Mouse (Mus musculus) intestine, embryonic 16.5 days (tissue): ENCODE measurements at regions not wholly inside any gene's neighbourhood (a gene's known extent, or its start where the extent isn't known, plus 50 kb on each side); places are given as distances from the start of the nearest gene placed in this dataset.

Source experiments
- ATAC-seq: fragments of 200-750 bp; cut with Nextera tagmentation; 2 replicates; pipeline ENCODE4 v1.8.0; 2017; ENCODE audit warnings: moderate TSS enrichment, moderate library complexity
- H3K27ac ChIP-seq: fragments of 300-500 bp; sonication (generic); 2 replicates; pipeline ENCODE4 v1.5.1; 2014; ENCODE audit warnings: mild to moderate bottlenecking, low read length
- H3K27me3 ChIP-seq: fragments of 300-500 bp; sonication (generic); replicated peaks from 2 replicates; pipeline ENCODE4 v1.6.1; 2014; ENCODE audit warnings: low read length, control low read depth, mixed read lengths; ENCODE audit not compliant: control insufficient read depth, insufficient read depth
- H3K36me3 ChIP-seq: fragments of 300-500 bp; sonication (generic); 2 replicates; pipeline ENCODE4 v1.6.1; 2014; ENCODE audit warnings: low read length, control low read depth; ENCODE audit not compliant: control insufficient read depth, insufficient read depth
- H3K4me1 ChIP-seq: fragments of 300-500 bp; sonication (generic); 2 replicates; pipeline ENCODE4 v1.6.1; 2014; ENCODE audit warnings: low read length, control low read depth, mixed read lengths; ENCODE audit not compliant: control insufficient read depth, insufficient read depth
- H3K4me2 ChIP-seq: fragments of 300-500 bp; sonication (generic); 2 replicates; pipeline ENCODE4 v1.6.1; 2014; ENCODE audit warnings: low read depth, low read length, control low read depth
- H3K4me3 ChIP-seq: fragments of 300-500 bp; sonication (generic); 2 replicates; pipeline ENCODE4 v1.5.1; 2014; ENCODE audit warnings: mild to moderate bottlenecking, low read length
- H3K9ac ChIP-seq: fragments of 300-500 bp; sonication (generic); 2 replicates; pipeline ENCODE4 v1.6.1; 2014; ENCODE audit warnings: low read depth, low read length
- H3K9me3 ChIP-seq: fragments of 300-500 bp; sonication (generic); 2 replicates; pipeline ENCODE4 v1.6.1; 2016; ENCODE audit warnings: low read length, control low read depth; ENCODE audit not compliant: control insufficient read depth
- WGBS: fragments of 180-500 bp; shearing (Covaris S2); extraction: QIAGEN DNeasy Blood & Tissue Kit; methylation state at CpG from one replicate; pipeline ENCODE4 v1.1.7; 2014; 5-methylcytosine and 5-hydroxymethylcytosine counted together

DNA sequence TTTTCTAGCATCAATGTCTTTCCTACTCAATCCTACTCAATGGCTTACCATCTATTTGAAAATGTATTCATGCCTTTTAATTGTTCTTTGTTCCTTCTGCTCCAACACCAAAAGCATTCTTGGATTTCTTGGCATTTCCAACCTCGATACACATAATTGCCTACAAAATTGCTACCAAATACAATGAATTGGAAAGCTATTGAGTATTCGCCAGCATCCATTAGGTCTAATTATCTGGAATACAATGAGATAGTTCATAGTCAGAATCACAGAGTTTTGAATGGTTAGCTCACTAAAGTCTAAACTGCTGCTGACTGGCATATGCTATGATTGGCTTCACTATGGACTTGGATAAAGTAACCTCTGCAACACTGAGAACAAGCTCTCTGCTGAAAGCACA lies 696.8 kb downstream of the Efnb2 start:
- Histone ChIP-seq H3K4me2 (no peak overlapping the region), H3K9me3 (no peaks in the 10 kb centered on the region), H3K27ac (no peak overlapping the region), H3K4me1 (no peaks in the 10 kb centered on the region), H3K4me3 (no peak overlapping the region), H3K36me3 (no peaks in the 10 kb centered on the region), H3K9ac (no peak overlapping the region), H3K27me3 (no peaks in the 10 kb centered on the region)
- 86% methylated on average over 2 of the region's 2 CpGs for WGBS
- ATAC-seq: no peak

DNA sequence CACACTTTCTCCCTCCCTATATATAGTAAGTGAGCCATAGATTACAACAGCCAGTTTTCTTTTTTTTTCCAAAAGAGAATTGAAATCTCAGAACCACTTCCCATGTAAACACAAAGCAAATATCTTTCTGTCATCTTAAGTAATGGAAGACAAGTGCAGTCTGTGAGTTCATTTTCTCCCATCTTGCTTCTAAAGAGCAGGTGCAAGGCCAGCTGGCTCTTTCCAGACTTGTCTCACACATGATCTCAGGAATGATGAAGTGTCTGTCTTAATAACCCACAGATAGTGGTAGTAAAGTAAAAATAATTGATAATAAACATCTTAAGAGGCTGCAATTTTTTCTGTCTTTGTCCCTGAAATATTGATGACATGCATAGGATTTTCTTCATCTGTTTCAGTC lies 704.3 kb downstream of the Efnb2 start:
- Histone ChIP-seq H3K4me3 (no peak overlapping the region), H3K9me3 (no peaks in the 10 kb centered on the region), H3K27me3 (no peaks in the 10 kb centered on the region), H3K27ac (no peak overlapping the region), H3K4me1 (no peaks in the 10 kb centered on the region), H3K4me2 (no peak overlapping the region), H3K36me3 (no peaks in the 10 kb centered on the region), H3K9ac (no peak overlapping the region)
- ATAC-seq: no peak

DNA sequence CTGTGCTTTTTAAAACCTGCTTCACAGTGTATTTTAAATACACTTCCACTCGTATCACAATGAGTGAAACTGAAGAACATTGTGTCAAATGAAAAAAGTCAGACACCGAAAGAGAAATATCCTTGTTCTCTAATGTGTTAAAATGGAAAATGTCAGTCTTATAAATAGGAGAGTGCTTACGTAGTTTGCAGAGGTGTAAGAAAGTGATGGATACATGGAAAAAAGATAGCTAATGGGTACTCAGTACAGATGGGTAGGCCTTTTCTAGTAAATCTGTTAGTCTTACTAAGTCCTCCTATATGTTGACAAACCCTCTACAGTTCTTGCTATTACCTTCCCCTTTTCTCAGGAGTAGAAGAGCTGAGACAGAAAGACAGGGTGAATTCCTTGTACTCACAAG lies 706.2 kb downstream of the Efnb2 start:
- Histone ChIP-seq H3K4me3 (no peak overlapping the region), H3K36me3 (no peaks in the 10 kb centered on the region), H3K4me1 (no peaks in the 10 kb centered on the region), H3K27ac (no peak overlapping the region), H3K27me3 (no peaks in the 10 kb centered on the region), H3K9ac (no peak overlapping the region), H3K4me2 (no peak overlapping the region), H3K9me3 (no peaks in the 10 kb centered on the region)
- no peak for ATAC-seq
- WGBS: 90% methylated on average over 3 of the region's 3 CpGs

DNA sequence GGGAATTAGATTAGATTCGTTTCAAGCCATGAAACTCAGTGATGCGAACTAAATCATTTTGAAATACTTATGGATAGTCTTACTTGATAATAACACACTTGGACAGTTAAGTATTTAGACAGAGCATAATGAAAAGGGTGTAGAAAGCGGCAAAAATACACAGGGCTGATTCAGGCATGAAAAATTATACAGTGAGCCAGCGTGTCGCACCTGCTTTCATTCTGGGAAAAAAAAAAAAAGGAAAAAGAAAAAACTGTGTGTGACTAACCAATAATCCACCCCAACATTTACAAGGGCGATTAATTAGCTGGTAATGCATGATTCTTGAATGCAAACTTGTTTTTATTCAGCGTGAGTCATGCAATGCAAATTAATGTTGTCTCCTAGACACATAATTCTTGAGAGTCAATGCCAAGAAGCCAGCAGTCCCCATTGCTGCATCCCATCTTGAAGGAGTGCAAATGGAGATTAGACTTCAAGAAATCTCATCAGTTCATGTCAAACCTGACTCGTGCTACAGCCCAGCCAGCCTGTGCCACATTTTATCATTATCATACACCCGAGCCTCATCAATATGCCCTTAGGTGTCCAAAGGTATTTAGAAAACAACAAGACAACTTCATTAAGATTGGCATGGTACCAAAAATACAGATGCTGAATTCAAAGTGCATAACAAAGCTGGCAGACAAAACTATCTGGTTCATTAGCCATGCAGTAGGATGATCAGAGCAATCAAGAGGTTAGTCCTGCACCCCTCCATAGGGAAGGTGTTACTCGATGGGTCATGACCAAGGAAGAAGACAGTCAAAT lies 714.9 kb downstream of the Efnb2 start:
- ATAC-seq: no peak
- Histone ChIP-seq H3K27ac (no peak overlapping the region), H3K9ac (no peak overlapping the region)

DNA sequence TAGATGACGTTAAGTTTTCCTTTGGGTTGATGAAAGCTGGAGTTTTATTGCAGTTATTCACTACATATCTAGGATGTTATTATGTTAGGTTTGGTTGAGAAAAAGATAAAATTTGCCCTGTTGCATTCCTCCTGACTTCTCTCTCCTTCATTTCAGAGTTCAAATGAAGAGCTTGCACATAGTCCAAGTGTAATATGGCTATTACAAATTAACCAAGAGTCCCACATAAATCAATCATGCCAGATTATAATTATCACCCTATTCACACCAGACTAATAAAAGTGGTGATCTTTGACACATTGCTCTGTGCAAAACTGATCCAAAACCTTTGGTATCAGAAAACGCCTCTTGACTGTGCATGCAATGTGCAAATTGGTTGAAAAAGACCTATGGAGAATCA lies 724.4 kb downstream of the Efnb2 start:
- Histone ChIP-seq H3K4me3 (no peak overlapping the region), H3K4me1 (no peaks in the 10 kb centered on the region), H3K4me2 (no peak overlapping the region), H3K27ac (no peak overlapping the region), H3K9me3 (no peaks in the 10 kb centered on the region), H3K36me3 (no peaks in the 10 kb centered on the region), H3K9ac (no peak overlapping the region), H3K27me3 (no peaks in the 10 kb centered on the region)
- WGBS: 64% methylated on average over 2 of the region's 2 CpGs
- peak; percentile 96 for ATAC-seq

More for the DNA sequence above, 714.9 kb downstream of the Efnb2 start:
- no peaks in the 10 kb centered on the region for H3K36me3 ChIP-seq
- no peaks in the 10 kb centered on the region for H3K9me3 ChIP-seq
- H3K4me1 ChIP-seq: no peaks in the 10 kb centered on the region
- WGBS: 82% methylated on average over 10 of the region's 10 CpGs
- H3K4me3 ChIP-seq: no peak overlapping the region
- no peak overlapping the region for H3K4me2 ChIP-seq
- no peaks in the 10 kb centered on the region for H3K27me3 ChIP-seq

DNA sequence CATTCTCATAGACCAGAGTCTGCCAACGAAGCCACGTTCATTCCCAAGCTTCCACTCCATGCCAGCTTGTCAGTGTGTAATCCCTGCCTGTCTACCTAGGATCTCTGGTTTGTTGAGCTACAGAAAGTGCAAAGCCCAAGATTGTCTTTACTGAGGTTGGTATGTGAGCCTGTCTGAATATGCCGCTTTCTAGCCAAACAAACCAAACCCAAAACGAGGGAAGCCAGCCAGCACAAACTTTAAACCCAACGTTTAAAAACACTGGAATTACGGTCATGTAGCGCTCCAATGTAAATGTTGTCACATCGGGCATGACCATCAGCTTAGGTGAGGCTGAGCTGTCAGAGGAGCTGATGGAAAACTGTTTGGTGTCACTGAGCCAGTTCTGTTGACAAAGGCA lies 741.6 kb downstream of the Efnb2 start:
- no peaks in the 10 kb centered on the region for H3K4me1 ChIP-seq
- WGBS: 52% methylated on average over 8 of the region's 8 CpGs
- H3K4me2 ChIP-seq: no peak overlapping the region
- no peak overlapping the region for H3K4me3 ChIP-seq
- H3K9me3 ChIP-seq: no peaks in the 10 kb centered on the region
- H3K27me3 ChIP-seq: no peaks in the 10 kb centered on the region
- H3K36me3 ChIP-seq: no peaks in the 10 kb centered on the region
- H3K9ac ChIP-seq: no peak overlapping the region
- no peak for ATAC-seq
- no peak overlapping the region for H3K27ac ChIP-seq

DNA sequence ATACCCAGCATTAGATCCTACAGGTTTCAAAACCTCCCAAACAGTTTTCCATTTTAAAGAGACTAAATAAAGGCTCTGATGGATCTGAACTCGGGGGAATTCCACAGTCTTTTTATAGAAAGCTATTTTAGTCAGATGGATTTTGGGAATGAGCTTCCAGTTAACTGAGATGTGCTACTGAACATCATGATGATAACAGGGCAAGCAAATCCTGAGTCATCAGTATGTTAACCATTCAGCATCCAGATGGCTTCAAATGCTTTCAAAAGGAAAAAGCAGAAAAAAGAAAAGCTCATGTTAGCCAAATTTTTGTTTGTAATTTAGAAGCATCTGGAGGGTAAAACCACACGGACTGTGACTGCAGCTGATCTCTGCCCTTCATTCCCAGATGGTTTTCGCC lies 766.7 kb downstream of the Efnb2 start:
- Histone ChIP-seq H3K4me2 (no peak overlapping the region), H3K4me1 (no peaks in the 10 kb centered on the region), H3K9ac (no peak overlapping the region), H3K4me3 (no peak overlapping the region), H3K27ac (no peak overlapping the region), H3K27me3 (no peaks in the 10 kb centered on the region), H3K36me3 (no peaks in the 10 kb centered on the region), H3K9me3 (no peaks in the 10 kb centered on the region)
- WGBS: 77% methylated on average over 3 of the region's 3 CpGs
- no peak for ATAC-seq

DNA sequence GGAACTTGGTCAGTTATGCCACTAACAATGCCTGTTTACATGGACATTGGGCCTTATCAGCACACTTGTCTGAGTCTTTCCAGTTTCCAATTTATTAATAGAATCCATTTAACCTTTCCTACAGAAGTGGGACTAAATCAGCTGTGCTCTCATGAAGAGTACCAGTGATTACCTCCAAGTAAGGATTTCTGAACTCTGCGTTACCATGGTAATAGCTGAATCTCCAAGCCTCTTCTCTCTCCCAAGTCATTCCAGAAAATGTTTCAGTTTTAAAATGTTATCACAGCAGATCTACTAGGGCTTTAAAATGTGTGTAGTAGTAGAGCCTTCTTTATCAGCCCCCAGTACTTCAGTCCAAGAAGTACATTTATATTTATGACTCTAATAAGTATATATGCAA lies 807.9 kb downstream of the Efnb2 start:
- 85% methylated on average over 1 of the region's 1 CpGs for WGBS

DNA sequence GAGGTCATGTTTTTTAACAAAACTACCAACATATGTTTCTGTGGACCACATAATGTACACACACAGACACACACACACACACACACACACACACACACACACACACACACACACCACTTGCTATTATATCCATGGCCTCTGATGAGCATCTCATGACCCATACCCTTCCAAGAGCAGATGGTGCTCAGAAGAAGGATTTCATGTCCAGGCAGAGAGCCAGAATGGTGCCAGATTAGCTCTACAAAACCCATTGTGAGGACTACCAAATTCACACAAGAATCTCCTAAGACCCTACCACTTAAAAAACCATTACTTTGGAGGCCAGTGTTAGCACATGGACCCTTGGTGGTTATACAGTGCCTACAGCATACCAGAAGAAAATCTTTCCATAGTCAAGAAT lies 810.5 kb downstream of the Efnb2 start:
- Histone ChIP-seq H3K36me3 (no peaks in the 10 kb centered on the region), H3K27ac (no peak overlapping the region), H3K4me2 (no peak overlapping the region), H3K4me1 (no peaks in the 10 kb centered on the region), H3K4me3 (no peak overlapping the region), H3K9ac (no peak overlapping the region), H3K9me3 (no peaks in the 10 kb centered on the region), H3K27me3 (no peaks in the 10 kb centered on the region)
- ATAC-seq: no peak

More for the DNA sequence above, 807.9 kb downstream of the Efnb2 start:
- Histone ChIP-seq H3K9me3 (no peaks in the 10 kb centered on the region), H3K36me3 (no peaks in the 10 kb centered on the region), H3K4me3 (no peak overlapping the region), H3K4me1 (no peaks in the 10 kb centered on the region), H3K27ac (no peak overlapping the region), H3K9ac (no peak overlapping the region), H3K27me3 (no peaks in the 10 kb centered on the region), H3K4me2 (no peak overlapping the region)
- no peak for ATAC-seq

DNA sequence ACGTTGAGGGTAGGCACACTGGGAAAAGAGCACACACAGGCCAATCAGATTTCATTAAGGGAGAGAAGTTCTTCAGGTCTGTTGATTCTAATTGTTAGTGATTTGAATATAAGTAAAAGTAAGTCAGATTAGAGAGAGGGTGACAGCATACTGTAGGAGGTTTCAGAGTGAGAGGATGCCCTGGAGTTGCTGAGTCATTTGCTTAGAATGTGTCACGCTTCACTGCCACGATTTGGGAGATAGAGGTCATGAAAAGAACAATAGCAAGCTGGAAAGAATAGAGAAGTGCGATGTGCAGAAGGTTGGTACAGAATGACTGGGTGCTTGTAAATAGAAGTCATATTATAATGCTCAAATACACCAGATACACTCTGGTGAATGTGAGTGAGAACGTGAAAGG lies 829.1 kb downstream of the Efnb2 start:
- no peak for ATAC-seq
- 73% methylated on average over 5 of the region's 5 CpGs for WGBS
- H3K4me3 ChIP-seq: no peak overlapping the region
- no peaks in the 10 kb centered on the region for H3K27me3 ChIP-seq
- H3K27ac ChIP-seq: no peak overlapping the region
- H3K36me3 ChIP-seq: no peaks in the 10 kb centered on the region
- no peak overlapping the region for H3K9ac ChIP-seq
- no peaks in the 10 kb centered on the region for H3K9me3 ChIP-seq
- H3K4me1 ChIP-seq: no peaks in the 10 kb centered on the region
- H3K4me2 ChIP-seq: no peak overlapping the region
